Mouse (Mus musculus) hindbrain, embryonic 15.5 days (tissue): Measurements from ENCODE around the gene Tex261. TPM values are rescaled to one million over a fixed set of nuclear protein-coding genes. Genes with fewer than 3 reads are reported as not detected.

Source experiments
- ATAC-seq: fragments of 200-750 bp; cut with Nextera tagmentation; 2 replicates; pipeline ENCODE4 v1.8.0; 2017; ENCODE audit warnings: low read depth, moderate number of reproducible peaks, moderate TSS enrichment; ENCODE audit not compliant: low FRiP score
- H3K27ac ChIP-seq: fragments of 300-500 bp; sonication (generic); replicated peaks from 2 replicates; pipeline ENCODE4 v1.5.1; 2015; ENCODE audit warnings: mild to moderate bottlenecking, inconsistent platforms
- H3K27me3 ChIP-seq: fragments of 300-500 bp; sonication (generic); 2 replicates; pipeline ENCODE4 v1.6.1; 2015; ENCODE audit warnings: control low read depth, inconsistent platforms
- H3K36me3 ChIP-seq: fragments of 300-500 bp; sonication (generic); 2 replicates; pipeline ENCODE4 v1.6.1; 2015; ENCODE audit warnings: control low read depth, inconsistent platforms
- H3K4me1 ChIP-seq: fragments of 300-500 bp; sonication (generic); replicated peaks from 2 replicates; pipeline ENCODE4 v1.6.1; 2015; ENCODE audit warnings: control low read depth, inconsistent platforms
- H3K4me2 ChIP-seq: fragments of 300-500 bp; sonication (generic); 2 replicates; pipeline ENCODE4 v1.6.1; 2015; ENCODE audit warnings: moderate library complexity, mild to moderate bottlenecking, inconsistent platforms
- H3K4me3 ChIP-seq: fragments of 300-500 bp; sonication (generic); 2 replicates; pipeline ENCODE4 v1.5.1; 2015; ENCODE audit warnings: mild to moderate bottlenecking, inconsistent platforms
- H3K9ac ChIP-seq: fragments of 300-500 bp; sonication (generic); 2 replicates; pipeline ENCODE4 v1.6.1; 2015; ENCODE audit warnings: inconsistent platforms
- H3K9me3 ChIP-seq: fragments of 300-500 bp; sonication (generic); 2 replicates; pipeline ENCODE4 v1.6.1; 2016; ENCODE audit warnings: control low read depth, inconsistent platforms
- WGBS: fragments of 180-500 bp; shearing (Covaris S2); methylation state at CpG from one replicate; pipeline ENCODE4 v1.1.7; 2015; 5-methylcytosine and 5-hydroxymethylcytosine counted together
- polyA plus RNA-seq: library from polyadenylated mRNA; unstranded; fragments of >200 nt; fragmentation: Nextera tagmentation; extraction: Ambion mirVana; gene quantifications from 2 replicates; pipeline ENCODE4 v1.2.1, GENCODE M21; 2015

Gene Tex261
- polyA plus RNA-seq, 1 experiment from 2014 or later = 73.5 TPM

DNA sequence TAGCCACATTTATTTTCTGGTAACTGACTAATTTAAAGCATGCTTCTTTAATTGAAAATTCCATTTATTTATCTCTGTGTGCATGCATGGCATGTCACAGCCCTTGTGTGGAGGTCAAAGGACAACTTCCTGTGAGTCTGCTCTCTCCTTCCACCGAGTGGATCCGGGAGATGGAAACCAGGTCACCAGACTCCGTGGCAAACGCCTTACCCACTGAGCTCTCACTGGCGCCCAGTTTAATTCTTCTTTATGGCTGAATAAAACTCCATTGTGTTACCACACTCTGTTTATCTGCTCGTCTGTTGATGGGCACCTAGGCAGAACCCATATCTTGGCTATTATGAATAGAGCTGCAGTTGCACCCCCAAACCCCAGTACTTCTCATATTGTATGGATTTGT, 53.1 kb downstream of the Tex261 start:
- Histone ChIP-seq H3K4me2 (no peak overlapping the region), H3K9me3 (no peaks in the 10 kb centered on the region), H3K27me3 (peaks cover 70% of the 10 kb centered on the region), H3K9ac (no peak overlapping the region), H3K4me3 (no peak overlapping the region), H3K4me1 (no peaks in the 10 kb centered on the region), H3K36me3 (no peaks in the 10 kb centered on the region), H3K27ac (no peak overlapping the region)
- WGBS = 30% methylated on average over 6 of the region's 6 CpGs
- ATAC-seq = no peak

Other genes with a start within 250 kb of the Tex261 start
- 3.3 and 3.6 TPM in 2 replicates for gene Actg2, start 239.5 kb downstream of the Tex261 start, polyA plus RNA-seq
- gene Stambp, start 203.1 kb downstream of the Tex261 start, polyA plus RNA-seq = 55.4 and 62.9 TPM in 2 replicates
- 0.09 TPM in 1 of 2 replicates, not detected in the other for gene Clec4f, start 119.6 kb downstream of the Tex261 start, polyA plus RNA-seq
- not detected in 2 replicates for gene Cd207, start 98.0 kb downstream of the Tex261 start, polyA plus RNA-seq
- gene Vax2, start 64.5 kb downstream of the Tex261 start, polyA plus RNA-seq = 0.34 TPM in 1 of 2 replicates, not detected in the other
- 0.17 TPM in 1 of 2 replicates, not detected in the other for gene Atp6v1b1, start 32.8 kb downstream of the Tex261 start, polyA plus RNA-seq
- 0.21 and 0.27 TPM in 2 replicates for gene Ankrd53, start 13.2 kb downstream of the Tex261 start, polyA plus RNA-seq
- 115 and 116 TPM in 2 replicates for gene Nagk, start 19.2 kb upstream of the Tex261 start, polyA plus RNA-seq
- gene Paip2b, start 55.9 kb upstream of the Tex261 start, polyA plus RNA-seq = 26.1 and 27.1 TPM in 2 replicates
- gene Zfp638, start 91.3 kb upstream of the Tex261 start, polyA plus RNA-seq = 65.4 and 74.5 TPM in 2 replicates
- gene Dysf, start 232.8 kb upstream of the Tex261 start, polyA plus RNA-seq = 2.5 and 3.2 TPM in 2 replicates